Mouse (Mus musculus): ENCODE data around the gene Fbxl17.

Fbxl17 gene

GRCm38 (mm10) chr17:63046401-63046800 lies 453.4 kb downstream of the Fbxl17 start:
- DNase-seq (ENCODE audit: low read depth, low spot score) = no peak

- no peak for DNase-seq (ENCODE audit: low read depth, low spot score)
Measured at GRCm38 (mm10) chr17:63045297-63045696, 454.5 kb downstream of the Fbxl17 start.

GRCm38 (mm10) chr17:63043046-63043675 lies 456.7 kb downstream of the Fbxl17 start:
- DNase-seq (ENCODE audit: low read depth, low spot score) = no peak

GRCm38 (mm10) chr17:63037562-63037961 lies 462.3 kb downstream of the Fbxl17 start:
- DNase-seq (ENCODE audit: low read depth, low spot score) = no peak

GRCm38 (mm10) chr17:63033141-63033540 lies 466.7 kb downstream of the Fbxl17 start:
- DNase-seq (ENCODE audit: low read depth, low spot score) = no peak

GRCm38 (mm10) chr17:63029105-63029504 lies 470.7 kb downstream of the Fbxl17 start:
- no peak for DNase-seq (ENCODE audit: low read depth, low spot score)

- peak; percentile 5 for DNase-seq (ENCODE audit: low read depth, low spot score)
Measured at GRCm38 (mm10) chr17:63025238-63025637, 474.6 kb downstream of the Fbxl17 start.

- DNase-seq (ENCODE audit: low read depth, low spot score) = no peak
Measured at GRCm38 (mm10) chr17:63017605-63018167, 482.1 kb downstream of the Fbxl17 start.

GRCm38 (mm10) chr17:63012571-63012923 lies 487.3 kb downstream of the Fbxl17 start:
- no peak for DNase-seq (ENCODE audit: low read depth, low spot score)

- DNase-seq (ENCODE audit: low read depth, low spot score) = no peak
Measured at GRCm38 (mm10) chr17:63011893-63012570, 487.8 kb downstream of the Fbxl17 start.

GRCm38 (mm10) chr17:63010830-63011229 lies 489.0 kb downstream of the Fbxl17 start:
- DNase-seq (ENCODE audit: low read depth, low spot score) = no peak

- no peak for DNase-seq (ENCODE audit: low read depth, low spot score)
Measured at GRCm38 (mm10) chr17:63008788-63009187, 491.0 kb downstream of the Fbxl17 start.

- peak; percentile 43 for DNase-seq (ENCODE audit: low read depth, low spot score)
Measured at GRCm38 (mm10) chr17:63008277-63008676, 491.5 kb downstream of the Fbxl17 start.

- no peak for DNase-seq (ENCODE audit: low read depth, low spot score)
Measured at GRCm38 (mm10) chr17:63007876-63008275, 491.9 kb downstream of the Fbxl17 start.

Data from ZHBTc4 (cell line).